7 mouse cellular contexts compared by ENCODE assay signal in the genomic region with DNA sequence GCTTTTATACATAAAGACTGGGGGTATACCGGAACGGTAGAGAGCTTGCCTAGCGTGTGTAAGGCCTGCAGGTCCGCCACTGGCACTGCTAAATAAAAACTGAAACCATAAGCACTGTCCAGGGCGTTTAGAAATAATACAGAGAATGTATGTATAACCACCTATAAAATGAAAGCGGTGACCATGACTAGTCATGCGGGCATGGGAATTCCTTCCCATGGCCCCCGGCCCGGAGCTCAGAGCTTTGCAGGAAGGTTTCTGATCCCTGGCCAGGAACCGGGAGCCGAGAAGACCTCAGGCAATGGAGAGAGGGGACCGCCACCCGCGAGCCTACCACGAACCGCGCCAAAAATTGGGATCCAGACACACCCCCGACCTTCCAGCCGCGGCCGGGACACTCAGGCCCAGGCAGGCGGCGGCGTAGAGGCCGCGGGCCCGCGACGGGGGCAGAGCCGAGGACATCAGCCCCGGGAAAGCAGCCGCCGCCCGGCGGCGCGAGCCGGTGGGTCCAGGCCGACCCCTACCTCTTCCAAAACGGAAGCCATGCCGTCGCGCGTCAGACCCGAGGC. TPM values are rescaled to one million over a fixed set of nuclear protein-coding genes. Genes with fewer than 3 reads are reported as not detected.
DNase-seq lines count a peak whose midpoint lies in the region; ATAC-seq lines count a peak whose summit lies in the region.

No protein-coding gene starts in this region.

- under 1% methylated on average over 45 of the region's 45 CpGs for WGBS in forebrain, embryonic 13.5 days
- WGBS in intestine, embryonic 14.5 days = under 1% methylated on average over 45 of the region's 45 CpGs

- peaks cover 8% of the 10 kb centered on the region for H3K36me3 ChIP-seq in forebrain, embryonic 13.5 days (ENCODE audit: poor library complexity, severe bottlenecking)
- H3K36me3 ChIP-seq in intestine, embryonic 14.5 days (ENCODE audit: control insufficient read depth, insufficient read depth, low read length) = peaks cover 15% of the 10 kb centered on the region
- peaks cover 15% of the 10 kb centered on the region for H3K36me3 ChIP-seq in megakaryocyte, embryonic 14.5 days (replicated peaks; ENCODE audit: low read length)

- H3K4me3 ChIP-seq in brown adipose tissue, adult 24 weeks (ENCODE audit: insufficient read depth, low read depth, low read length) = peak overlapping the region; percentile 83
- H3K4me3 ChIP-seq in forebrain, embryonic 13.5 days = peak overlapping the region; percentile 80
- peak overlapping the region; percentile 78 for H3K4me3 ChIP-seq in intestine, embryonic 14.5 days (ENCODE audit: low read depth, low read length)
- peak overlapping the region; percentile 96 for H3K4me3 ChIP-seq in megakaryocyte, embryonic 14.5 days (replicated peaks)

- H3K4me1 ChIP-seq in brown adipose tissue, adult 24 weeks (ENCODE audit: control insufficient read depth, insufficient read depth, insufficient read length, low read length) = peaks cover 4% of the 10 kb centered on the region; the same call in 1 of the 2 replicates
- H3K4me1 ChIP-seq in forebrain, embryonic 13.5 days = peaks cover 35% of the 10 kb centered on the region
- peaks cover 8% of the 10 kb centered on the region for H3K4me1 ChIP-seq in intestine, embryonic 14.5 days (replicated peaks; ENCODE audit: control insufficient read depth, insufficient read depth, low read length)
- H3K4me1 ChIP-seq in megakaryocyte, embryonic 14.5 days = peaks cover 45% of the 10 kb centered on the region

- H3K27ac ChIP-seq in brown adipose tissue, adult 24 weeks (replicated peaks; ENCODE audit: low read depth, low read length) = peak overlapping the region; percentile 79
- H3K27ac ChIP-seq in forebrain, embryonic 13.5 days = peak overlapping the region; percentile 99
- peak overlapping the region; percentile 99 for H3K27ac ChIP-seq in intestine, embryonic 14.5 days (ENCODE audit: low read depth)

- H3K27me3 ChIP-seq in forebrain, embryonic 13.5 days = no peaks in the 10 kb centered on the region
- no peaks in the 10 kb centered on the region for H3K27me3 ChIP-seq in intestine, embryonic 14.5 days (replicated peaks; ENCODE audit: control insufficient read depth, insufficient read depth, low read length)
- no peaks in the 10 kb centered on the region for H3K27me3 ChIP-seq in megakaryocyte, embryonic 14.5 days (replicated peaks)

- H3K9ac ChIP-seq in forebrain, embryonic 13.5 days = peak overlapping the region; percentile 92
- peak overlapping the region; percentile 86 for H3K9ac ChIP-seq in intestine, embryonic 14.5 days (ENCODE audit: low read length)

- H3K4me2 ChIP-seq in forebrain, embryonic 13.5 days = peak overlapping the region; percentile 74
- H3K4me2 ChIP-seq in intestine, embryonic 14.5 days (ENCODE audit: low read length) = peak overlapping the region; percentile 72

- no peaks in the 10 kb centered on the region for H3K9me3 ChIP-seq in forebrain, embryonic 13.5 days (replicated peaks)
- no peaks in the 10 kb centered on the region for H3K9me3 ChIP-seq in intestine, embryonic 14.5 days (ENCODE audit: control insufficient read depth, low read length)
- no peaks in the 10 kb centered on the region for H3K9me3 ChIP-seq in megakaryocyte, embryonic 14.5 days

- peak; percentile 25 for DNase-seq in ovary, adult 18-20 months (ENCODE audit: low spot score)
- no peak for DNase-seq in ovary, postnatal 36 days (ENCODE audit: low spot score)
- no peak for DNase-seq in intestine, embryonic 14.5 days (ENCODE audit: low spot score)
- DNase-seq in urinary bladder, postnatal 4 days (ENCODE audit: low spot score in 2 of 2) = peak; percentile 52 to 63

- ATAC-seq in forebrain, embryonic 13.5 days = peak; percentile 0
- peak; percentile 79 for ATAC-seq in intestine, embryonic 14.5 days (replicated peaks; ENCODE audit: low FRiP score, low TSS enrichment, low read depth)

RNA-seq across cellular contexts. Expression of a gene that starts 0.5 kb away (rescaled TPM):
- 86.5 and 125 TPM in 2 replicates for polyA plus RNA-seq in brown adipose tissue, adult 24 weeks (2012; ENCODE audit: insufficient read depth, insufficient read length, missing spikeins)
- polyA plus RNA-seq in forebrain, embryonic 13.5 days (2015; fragmentation: Nextera tagmentation; extraction: Ambion mirVana) = 297 and 319 TPM in 2 replicates
- polyA plus RNA-seq in intestine, embryonic 14.5 days (2014; fragmentation: Nextera tagmentation; extraction: Ambion mirVana) = 235 TPM in 2 replicates
- polyA plus RNA-seq in megakaryocyte, embryonic 14.5 days (2012; ENCODE audit: insufficient read depth, low replicate concordance) = 75.5 and 79.1 TPM in 2 replicates

RNA-seq across cellular contexts. Expression of a gene that starts 17.2 kb away (rescaled TPM):
- 200 and 252 TPM in 2 replicates for polyA plus RNA-seq in brown adipose tissue, adult 24 weeks (2012; ENCODE audit: insufficient read depth, insufficient read length, missing spikeins)
- 240 and 275 TPM in 2 replicates for polyA plus RNA-seq in forebrain, embryonic 13.5 days (2015; fragmentation: Nextera tagmentation; extraction: Ambion mirVana)
- 262 and 276 TPM in 2 replicates for polyA plus RNA-seq in intestine, embryonic 14.5 days (2014; fragmentation: Nextera tagmentation; extraction: Ambion mirVana)
- 0.86 TPM in 1 of 2 replicates, not detected in the other for polyA plus RNA-seq in megakaryocyte, embryonic 14.5 days (2012; ENCODE audit: insufficient read depth, low replicate concordance)

RNA-seq across cellular contexts. Expression of a gene that starts 58.8 kb away (rescaled TPM):
- not detected in 2 replicates for polyA plus RNA-seq in brown adipose tissue, adult 24 weeks (2012; ENCODE audit: insufficient read depth, insufficient read length, missing spikeins)
- polyA plus RNA-seq in forebrain, embryonic 13.5 days (2015; fragmentation: Nextera tagmentation; extraction: Ambion mirVana) = 0.04 TPM in 1 of 2 replicates, not detected in the other
- polyA plus RNA-seq in intestine, embryonic 14.5 days (2014; fragmentation: Nextera tagmentation; extraction: Ambion mirVana) = 10.5 and 11.9 TPM in 2 replicates
- not detected in 2 replicates for polyA plus RNA-seq in megakaryocyte, embryonic 14.5 days (2012; ENCODE audit: insufficient read depth, low replicate concordance)

Comparison
In these comparisons a context has a peak if more than half of its experiments do, and no peak if none do; other contexts are left out.
1. DNase-seq: peak in ovary, adult 18-20 months (single experiment) and urinary bladder, postnatal 4 days (2 of 2); none in ovary, postnatal 36 days (single experiment) and intestine, embryonic 14.5 days (single experiment).
2. RNA of a gene that starts 17.2 kb away (polyA plus RNA-seq): 262 to 276 TPM in intestine, embryonic 14.5 days, 240 to 275 TPM in forebrain, embryonic 13.5 days and 200 to 252 TPM in brown adipose tissue, adult 24 weeks; 0.86 TPM in megakaryocyte, embryonic 14.5 days; every median in the first group is over 100 times any median in the second.
3. RNA of a gene that starts 58.8 kb away (polyA plus RNA-seq): 10.5 to 11.9 TPM in intestine, embryonic 14.5 days; not detected in brown adipose tissue, adult 24 weeks, 0.04 TPM in forebrain, embryonic 13.5 days and not detected in megakaryocyte, embryonic 14.5 days; every median in the first group is over 10 times any median in the second.
4. Peak in every context shown above with its lines, with median percentiles within 50 percentile points of each other: H3K27ac ChIP-seq and H3K4me3 ChIP-seq.